Mouse (Mus musculus) G1E (cell line): ENCODE results near the gene Pole.

Experiments used
- CTCF ChIP-seq: IDR thresholded peaks from 2 replicates; pipeline ENCODE4 v1.5.1; 2012; ENCODE audit warnings: low read depth, low read length, inconsistent platforms, mixed read lengths
- GATA1 ChIP-seq: IDR thresholded peaks from 2 replicates; pipeline ENCODE4 v1.6.1; 2012; ENCODE audit warnings: borderline replicate concordance, low read length, inconsistent platforms, mixed read lengths
- POLR2AphosphoS5 ChIP-seq: IDR thresholded peaks from 2 replicates; pipeline ENCODE4 v1.6.1; 2012; ENCODE audit warnings: low read depth, low read length, inconsistent platforms; ENCODE audit not compliant: insufficient replicate concordance

GRCm38 (mm10) chr5:110285156-110285555 lies 950 bp upstream of the Pole start:
- TF ChIP-seq CTCF (no peak), POLR2AphosphoS5 (no peak), GATA1 (no peak)
